Mouse (Mus musculus): ENCODE results near the gene Stim1. TPM values are rescaled to one million over a fixed set of nuclear protein-coding genes. Genes with fewer than 3 reads are reported as not detected.

Gene Stim1
- polyA plus RNA-seq, 1 experiment from 2014 or later = 11.0 TPM

- no peak for ATAC-seq (ENCODE audit: insufficient read depth, low FRiP score, low TSS enrichment)
- WGBS = 84% methylated on average over 4 of the region's 4 CpGs
- peaks cover 5% of the 10 kb centered on the region for H3K36me3 ChIP-seq (ENCODE audit: control insufficient read depth, insufficient read depth, low read length)
Observed at GRCm38 (mm10) chr7:102233059-102233458, 34.5 kb upstream of the Stim1 start.

DNA sequence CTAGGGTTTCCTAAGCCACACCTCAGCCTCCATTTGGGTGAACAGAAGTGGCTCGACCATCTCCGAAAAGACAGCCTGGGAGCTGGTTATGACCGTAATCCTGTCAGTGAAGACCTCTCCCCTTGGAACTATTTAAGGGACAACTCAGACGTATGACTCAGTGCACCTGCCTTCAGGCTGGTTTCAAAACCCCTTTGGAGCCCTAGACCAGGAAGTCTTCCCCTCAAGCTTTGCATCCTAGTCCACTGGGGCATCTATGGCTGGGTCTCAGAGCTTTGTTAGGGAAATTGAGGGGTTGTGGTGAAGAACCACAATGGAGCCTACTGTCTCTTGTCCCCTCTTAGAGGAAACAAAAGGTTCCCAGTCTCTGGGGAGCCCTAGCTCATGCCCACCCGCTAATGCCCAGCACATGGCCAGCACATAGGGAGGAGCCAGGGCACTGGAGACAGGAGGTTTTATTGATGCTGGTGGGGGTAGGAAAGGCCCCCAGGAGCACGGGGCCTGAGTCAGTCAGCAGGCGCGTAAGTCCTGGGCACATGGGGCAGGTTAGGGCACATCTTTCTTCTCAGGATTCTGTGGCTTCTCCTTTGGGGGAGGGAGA lies 28.8 kb upstream of the Stim1 start:
- peaks cover 14% of the 10 kb centered on the region for H3K36me3 ChIP-seq (ENCODE audit: control insufficient read depth, insufficient read depth, low read length)
- no peaks in the 10 kb centered on the region for H3K4me1 ChIP-seq (ENCODE audit: control insufficient read depth, insufficient read depth, low read length)
- no peak overlapping the region for H3K27ac ChIP-seq (ENCODE audit: low read depth, low read length)
- 84% methylated on average over 8 of the region's 8 CpGs for WGBS
- no peaks in the 10 kb centered on the region for H3K9me3 ChIP-seq (ENCODE audit: control insufficient read depth, low read length)
- H3K4me2 ChIP-seq (ENCODE audit: low read depth) = no peak overlapping the region
- H3K4me3 ChIP-seq (ENCODE audit: low read depth, low read length) = no peak overlapping the region
- no peak for ATAC-seq (ENCODE audit: insufficient read depth, low FRiP score, low TSS enrichment)
- no peak overlapping the region for H3K9ac ChIP-seq (ENCODE audit: low read length)
- no peaks in the 10 kb centered on the region for H3K27me3 ChIP-seq (ENCODE audit: control insufficient read depth, insufficient read depth, low read length)
- DNase-seq (ENCODE audit: low spot score) = no peak

More at GRCm38 (mm10) chr7:102233059-102233458, 34.5 kb upstream of the Stim1 start:
- no peak overlapping the region for H3K9ac ChIP-seq (ENCODE audit: low read length)
- no peak for DNase-seq (ENCODE audit: low spot score)
- no peaks in the 10 kb centered on the region for H3K4me1 ChIP-seq (ENCODE audit: control insufficient read depth, insufficient read depth, low read length)
- H3K9me3 ChIP-seq (ENCODE audit: control insufficient read depth, low read length) = no peaks in the 10 kb centered on the region
- no peak overlapping the region for H3K4me3 ChIP-seq (ENCODE audit: low read depth, low read length)
- H3K27me3 ChIP-seq (ENCODE audit: control insufficient read depth, insufficient read depth, low read length) = no peaks in the 10 kb centered on the region
- no peak overlapping the region for H3K27ac ChIP-seq (ENCODE audit: low read depth, low read length)
- no peak overlapping the region for H3K4me2 ChIP-seq (ENCODE audit: low read depth)

GRCm38 (mm10) chr7:102239591-102239990 lies 28.0 kb upstream of the Stim1 start:
- 91% methylated on average over 16 of the region's 16 CpGs for WGBS
- Histone ChIP-seq H3K27ac (ENCODE audit: low read depth, low read length) (no peak overlapping the region), H3K4me2 (ENCODE audit: low read depth) (no peak overlapping the region), H3K9me3 (ENCODE audit: control insufficient read depth, low read length) (no peaks in the 10 kb centered on the region), H3K4me1 (ENCODE audit: control insufficient read depth, insufficient read depth, low read length) (no peaks in the 10 kb centered on the region), H3K9ac (ENCODE audit: low read length) (no peak overlapping the region), H3K4me3 (ENCODE audit: low read depth, low read length) (no peak overlapping the region), H3K36me3 (ENCODE audit: control insufficient read depth, insufficient read depth, low read length) (peaks cover 14% of the 10 kb centered on the region), H3K27me3 (ENCODE audit: control insufficient read depth, insufficient read depth, low read length) (no peaks in the 10 kb centered on the region)
- DNase-seq (ENCODE audit: low spot score) = no peak
- ATAC-seq (ENCODE audit: insufficient read depth, low FRiP score, low TSS enrichment) = no peak

GRCm38 (mm10) chr7:102242371-102242770 lies 25.2 kb upstream of the Stim1 start:
- Histone ChIP-seq H3K36me3 (ENCODE audit: control insufficient read depth, insufficient read depth, low read length) (peaks cover 11% of the 10 kb centered on the region), H3K9me3 (ENCODE audit: control insufficient read depth, low read length) (no peaks in the 10 kb centered on the region), H3K9ac (ENCODE audit: low read length) (no peak overlapping the region), H3K4me3 (ENCODE audit: low read depth, low read length) (no peak overlapping the region), H3K4me1 (ENCODE audit: control insufficient read depth, insufficient read depth, low read length) (peaks cover 12% of the 10 kb centered on the region), H3K27me3 (ENCODE audit: control insufficient read depth, insufficient read depth, low read length) (no peaks in the 10 kb centered on the region), H3K4me2 (ENCODE audit: low read depth) (no peak overlapping the region), H3K27ac (ENCODE audit: low read depth, low read length) (no peak overlapping the region)
- ATAC-seq (ENCODE audit: insufficient read depth, low FRiP score, low TSS enrichment) (no peak), DNase-seq (ENCODE audit: low spot score) (no peak)
- 91% methylated on average over 5 of the region's 5 CpGs for WGBS

- Histone ChIP-seq H3K9ac (ENCODE audit: low read length) (no peak overlapping the region), H3K4me1 (ENCODE audit: control insufficient read depth, insufficient read depth, low read length) (peaks cover 12% of the 10 kb centered on the region), H3K4me3 (ENCODE audit: low read depth, low read length) (no peak overlapping the region), H3K36me3 (ENCODE audit: control insufficient read depth, insufficient read depth, low read length) (peaks cover 11% of the 10 kb centered on the region), H3K9me3 (ENCODE audit: control insufficient read depth, low read length) (no peaks in the 10 kb centered on the region), H3K4me2 (ENCODE audit: low read depth) (no peak overlapping the region), H3K27ac (ENCODE audit: low read depth, low read length) (no peak overlapping the region), H3K27me3 (ENCODE audit: control insufficient read depth, insufficient read depth, low read length) (no peaks in the 10 kb centered on the region)
- ATAC-seq (ENCODE audit: insufficient read depth, low FRiP score, low TSS enrichment) = no peak
- WGBS = 94% methylated on average over 3 of the region's 3 CpGs
- no peak for DNase-seq (ENCODE audit: low spot score)
Observed at GRCm38 (mm10) chr7:102242917-102243316, 24.7 kb upstream of the Stim1 start.

DNA sequence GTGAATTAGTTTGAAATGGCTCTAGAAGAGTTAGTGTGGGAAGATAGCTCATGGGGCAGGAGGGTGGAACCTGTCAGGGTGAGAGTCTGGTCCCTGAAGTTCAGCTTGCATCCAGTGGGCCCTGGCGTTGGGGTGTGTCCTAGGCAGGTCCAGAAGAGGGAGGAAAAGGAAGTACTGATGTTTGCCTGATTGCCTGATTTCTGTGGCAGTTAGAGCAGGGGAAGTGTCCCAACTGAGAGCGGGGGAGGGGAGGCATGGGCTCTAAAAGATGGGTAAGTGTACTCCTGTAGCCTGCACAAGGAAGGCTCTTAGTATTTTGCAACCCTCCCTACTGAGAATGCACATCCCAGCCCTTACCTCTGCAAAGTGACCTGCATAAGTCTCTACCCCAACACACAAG lies 23.7 kb upstream of the Stim1 start:
- Histone ChIP-seq H3K4me2 (ENCODE audit: low read depth) (no peak overlapping the region), H3K4me3 (ENCODE audit: low read depth, low read length) (no peak overlapping the region), H3K9me3 (ENCODE audit: control insufficient read depth, low read length) (no peaks in the 10 kb centered on the region), H3K4me1 (ENCODE audit: control insufficient read depth, insufficient read depth, low read length) (peaks cover 17% of the 10 kb centered on the region), H3K27me3 (ENCODE audit: control insufficient read depth, insufficient read depth, low read length) (no peaks in the 10 kb centered on the region), H3K36me3 (ENCODE audit: control insufficient read depth, insufficient read depth, low read length) (peaks cover 9% of the 10 kb centered on the region), H3K27ac (ENCODE audit: low read depth, low read length) (no peak overlapping the region), H3K9ac (ENCODE audit: low read length) (no peak overlapping the region)
- no peak for ATAC-seq (ENCODE audit: insufficient read depth, low FRiP score, low TSS enrichment)
- DNase-seq (ENCODE audit: low spot score) = no peak
- WGBS = 84% methylated on average over 2 of the region's 2 CpGs

GRCm38 (mm10) chr7:102244782-102245535 lies 22.6 kb upstream of the Stim1 start:
- no peak overlapping the region for H3K9ac ChIP-seq (ENCODE audit: low read length)
- no peaks in the 10 kb centered on the region for H3K27me3 ChIP-seq (ENCODE audit: control insufficient read depth, insufficient read depth, low read length)
- peaks cover 2% of the 10 kb centered on the region for H3K36me3 ChIP-seq (ENCODE audit: control insufficient read depth, insufficient read depth, low read length)
- no peak overlapping the region for H3K27ac ChIP-seq (ENCODE audit: low read depth, low read length)
- H3K4me3 ChIP-seq (ENCODE audit: low read depth, low read length) = no peak overlapping the region
- DNase-seq (ENCODE audit: low spot score) (no peak), ATAC-seq (ENCODE audit: insufficient read depth, low FRiP score, low TSS enrichment) (no peak)
- H3K4me1 ChIP-seq (ENCODE audit: control insufficient read depth, insufficient read depth, low read length) = peaks cover 21% of the 10 kb centered on the region
- no peak overlapping the region for H3K4me2 ChIP-seq (ENCODE audit: low read depth)
- H3K9me3 ChIP-seq (ENCODE audit: control insufficient read depth, low read length) = no peaks in the 10 kb centered on the region
- WGBS = 91% methylated on average over 3 of the region's 3 CpGs

DNA sequence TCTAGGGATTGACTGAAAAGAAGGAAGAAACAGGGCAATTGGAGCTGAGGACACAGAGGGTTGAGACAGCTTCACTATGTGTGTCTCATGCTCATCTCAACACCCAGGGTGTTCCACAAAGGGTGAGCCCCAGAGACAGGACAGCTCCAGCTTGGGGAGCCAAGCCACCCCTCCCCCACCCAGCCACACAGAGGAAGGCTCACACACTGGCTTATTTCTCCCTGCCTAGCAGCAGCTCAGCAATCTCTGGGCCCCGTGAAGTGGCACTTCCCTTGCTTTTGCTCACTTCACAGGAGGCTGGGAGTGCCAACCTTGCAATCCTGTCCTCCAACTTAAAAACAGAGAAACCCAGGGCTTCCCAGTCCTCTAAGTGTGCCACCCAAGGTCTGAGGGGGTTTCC lies 21.8 kb upstream of the Stim1 start:
- Histone ChIP-seq H3K9ac (ENCODE audit: low read length) (no peak overlapping the region; the same call in 1 of the 2 replicates), H3K4me1 (ENCODE audit: control insufficient read depth, insufficient read depth, low read length) (peaks cover 21% of the 10 kb centered on the region)
- 10% methylated on average over 1 of the region's 1 CpGs for whole genome bisulfite sequencing

DNA sequence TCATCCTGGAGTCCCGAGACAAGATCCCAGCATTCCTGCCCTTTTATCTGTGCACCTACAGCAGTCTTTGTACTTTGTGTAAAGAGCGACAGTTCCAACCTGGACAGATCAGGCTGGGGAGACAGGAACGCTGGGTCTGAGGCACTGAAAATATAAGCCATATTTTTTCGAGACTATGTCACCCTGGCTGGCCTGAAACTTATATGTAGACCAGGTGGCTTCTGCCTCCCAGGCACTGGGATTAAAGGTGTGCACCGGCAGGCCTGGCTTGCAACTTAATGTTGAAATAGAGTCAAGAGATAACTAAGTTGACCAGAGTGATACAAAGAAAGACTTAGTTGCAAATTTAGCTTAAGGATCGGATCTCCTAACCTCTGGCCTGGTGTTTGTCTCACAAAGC lies 21.3 kb upstream of the Stim1 start:
- 71% methylated on average over 6 of the region's 6 CpGs for WGBS
- H3K4me1 ChIP-seq (ENCODE audit: control insufficient read depth, insufficient read depth, low read length) = peaks cover 21% of the 10 kb centered on the region

More for the DNA sequence above, 21.8 kb upstream of the Stim1 start:
- Histone ChIP-seq H3K4me2 (ENCODE audit: low read depth) (no peak overlapping the region), H3K9me3 (ENCODE audit: control insufficient read depth, low read length) (no peaks in the 10 kb centered on the region), H3K27ac (ENCODE audit: low read depth, low read length) (no peak overlapping the region), H3K36me3 (ENCODE audit: control insufficient read depth, insufficient read depth, low read length) (peaks cover 2% of the 10 kb centered on the region), H3K4me3 (ENCODE audit: low read depth, low read length) (no peak overlapping the region), H3K27me3 (ENCODE audit: control insufficient read depth, insufficient read depth, low read length) (no peaks in the 10 kb centered on the region)
- no peak for ATAC-seq (ENCODE audit: insufficient read depth, low FRiP score, low TSS enrichment)
- no peak for DNase-seq (ENCODE audit: low spot score)

More for the DNA sequence above, 21.3 kb upstream of the Stim1 start:
- ATAC-seq (ENCODE audit: insufficient read depth, low FRiP score, low TSS enrichment) = no peak
- Histone ChIP-seq H3K27me3 (ENCODE audit: control insufficient read depth, insufficient read depth, low read length) (no peaks in the 10 kb centered on the region), H3K36me3 (ENCODE audit: control insufficient read depth, insufficient read depth, low read length) (peaks cover 2% of the 10 kb centered on the region), H3K4me3 (ENCODE audit: low read depth, low read length) (no peak overlapping the region), H3K9me3 (ENCODE audit: control insufficient read depth, low read length) (no peaks in the 10 kb centered on the region), H3K9ac (ENCODE audit: low read length) (no peak overlapping the region; the same call in 1 of the 2 replicates), H3K27ac (ENCODE audit: low read depth, low read length) (no peak overlapping the region), H3K4me2 (ENCODE audit: low read depth) (no peak overlapping the region)
- no peak for DNase-seq (ENCODE audit: low spot score)
